Mouse (Mus musculus): Measurements from ENCODE around the gene Ptger4. TPM values are rescaled to one million over a fixed set of nuclear protein-coding genes. Genes with fewer than 3 reads are reported as not detected.

The Ptger4 gene
- total RNA-seq (2014; rRNA removed) (0.09 and 0.40 TPM in 2 replicates), polyA plus RNA-seq (2012; rRNA removed) (0.32 and 0.65 TPM in 2 replicates)

- Histone ChIP-seq H3K27me3 (ENCODE audit: control insufficient read depth, insufficient read depth, low read length) (peaks cover 11% of the 10 kb centered on the region), H3K27ac (replicated peaks; ENCODE audit: insufficient read depth, low read depth, low read length) (no peak within 1 kb of the TSS), H3K4me3 (ENCODE audit: insufficient read depth, low read depth, low read length) (peak within 1 kb of the TSS; percentile 56), H3K79me2 (ENCODE audit: control insufficient read depth, insufficient read depth, low read length) (no peaks in the 10 kb centered on the region), H3K36me3 (ENCODE audit: control insufficient read depth, insufficient read depth, low read length) (no peaks in the 10 kb centered on the region), H3K9ac (ENCODE audit: low read depth, low read length) (peak within 1 kb of the TSS; percentile 19), H3K4me1 (ENCODE audit: control insufficient read depth, insufficient read depth, low read length) (no peaks in the 10 kb centered on the region)
- peak; percentile 31; the same call in 1 of the 2 replicates for TF ChIP-seq POLR2A (IDR thresholded peaks at IDR 0.05; ENCODE audit: extremely low read depth, insufficient read depth, low read length)
- TF ChIP-seq CTCF (IDR thresholded peaks at IDR 0.05; ENCODE audit: low read depth, low read length): no peak
- DNase-seq (ENCODE audit: extremely low read depth, low read depth, low spot score): peak; percentile 27
- 3% methylated on average over 61 of the region's 61 CpGs for WGBS
These were observed at the start of gene Ptger4 for GRCm38 (mm10) chr15:5243959-5244905. Gene Ptger4 (minus strand): TSS chr15:5244187.

- no peaks in the 10 kb centered on the region for H3K27me3 ChIP-seq (ENCODE audit: control insufficient read depth, insufficient read depth, low read length)
- no peak for DNase-seq (ENCODE audit: extremely low read depth, low read depth, low spot score)
- no peak overlapping the region for H3K4me3 ChIP-seq (ENCODE audit: insufficient read depth, low read depth, low read length)
- WGBS: 76% methylated on average over 8 of the region's 8 CpGs
- TF ChIP-seq POLR2A (IDR thresholded peaks at IDR 0.05; ENCODE audit: extremely low read depth, insufficient read depth, low read length) (no peak), CTCF (IDR thresholded peaks at IDR 0.05; ENCODE audit: low read depth, low read length) (no peak)
- no peak overlapping the region for H3K9ac ChIP-seq (ENCODE audit: low read depth, low read length)
- H3K4me1 ChIP-seq (ENCODE audit: control insufficient read depth, insufficient read depth, low read length): no peaks in the 10 kb centered on the region
- no peak overlapping the region for H3K27ac ChIP-seq (replicated peaks; ENCODE audit: insufficient read depth, low read depth, low read length)
- H3K79me2 ChIP-seq (ENCODE audit: control insufficient read depth, insufficient read depth, low read length): no peaks in the 10 kb centered on the region
- no peaks in the 10 kb centered on the region for H3K36me3 ChIP-seq (ENCODE audit: control insufficient read depth, insufficient read depth, low read length)
These were observed 44.4 kb upstream of the Ptger4 start for GRCm38 (mm10) chr15:5288412-5288811.

- no peak for TF ChIP-seq CTCF (IDR thresholded peaks at IDR 0.05; ENCODE audit: low read depth, low read length)
- TF ChIP-seq POLR2A (IDR thresholded peaks at IDR 0.05; ENCODE audit: extremely low read depth, insufficient read depth, low read length): no peak
- H3K27me3 ChIP-seq (ENCODE audit: control insufficient read depth, insufficient read depth, low read length): no peaks in the 10 kb centered on the region
- no peak overlapping the region for H3K9ac ChIP-seq (ENCODE audit: low read depth, low read length)
- H3K27ac ChIP-seq (replicated peaks; ENCODE audit: insufficient read depth, low read depth, low read length): no peak overlapping the region
- 84% methylated on average over 5 of the region's 5 CpGs for WGBS
- no peak overlapping the region for H3K4me3 ChIP-seq (ENCODE audit: insufficient read depth, low read depth, low read length)
- H3K36me3 ChIP-seq (ENCODE audit: control insufficient read depth, insufficient read depth, low read length): no peaks in the 10 kb centered on the region
- no peaks in the 10 kb centered on the region for H3K79me2 ChIP-seq (ENCODE audit: control insufficient read depth, insufficient read depth, low read length)
- no peak for DNase-seq (ENCODE audit: extremely low read depth, low read depth, low spot score)
- H3K4me1 ChIP-seq (ENCODE audit: control insufficient read depth, insufficient read depth, low read length): no peaks in the 10 kb centered on the region
These were observed 43.1 kb upstream of the Ptger4 start for GRCm38 (mm10) chr15:5287072-5287471.

- 85% methylated on average over 2 of the region's 2 CpGs for WGBS
- Histone ChIP-seq H3K27me3 (ENCODE audit: control insufficient read depth, insufficient read depth, low read length) (no peaks in the 10 kb centered on the region), H3K4me1 (ENCODE audit: control insufficient read depth, insufficient read depth, low read length) (no peaks in the 10 kb centered on the region), H3K79me2 (ENCODE audit: control insufficient read depth, insufficient read depth, low read length) (no peaks in the 10 kb centered on the region), H3K27ac (replicated peaks; ENCODE audit: insufficient read depth, low read depth, low read length) (no peak overlapping the region), H3K9ac (ENCODE audit: low read depth, low read length) (no peak overlapping the region), H3K36me3 (ENCODE audit: control insufficient read depth, insufficient read depth, low read length) (no peaks in the 10 kb centered on the region), H3K4me3 (ENCODE audit: insufficient read depth, low read depth, low read length) (no peak overlapping the region)
- TF ChIP-seq CTCF (IDR thresholded peaks at IDR 0.05; ENCODE audit: low read depth, low read length) (no peak), POLR2A (IDR thresholded peaks at IDR 0.05; ENCODE audit: extremely low read depth, insufficient read depth, low read length) (no peak)
- DNase-seq (ENCODE audit: extremely low read depth, low read depth, low spot score): no peak
These were observed 37.3 kb upstream of the Ptger4 start for GRCm38 (mm10) chr15:5281316-5281715.

- no peak for TF ChIP-seq CTCF (IDR thresholded peaks at IDR 0.05; ENCODE audit: low read depth, low read length)
- TF ChIP-seq POLR2A (IDR thresholded peaks at IDR 0.05; ENCODE audit: extremely low read depth, insufficient read depth, low read length): no peak
- Histone ChIP-seq H3K4me1 (ENCODE audit: control insufficient read depth, insufficient read depth, low read length) (no peaks in the 10 kb centered on the region), H3K4me3 (ENCODE audit: insufficient read depth, low read depth, low read length) (no peak overlapping the region), H3K27ac (replicated peaks; ENCODE audit: insufficient read depth, low read depth, low read length) (no peak overlapping the region), H3K36me3 (ENCODE audit: control insufficient read depth, insufficient read depth, low read length) (no peaks in the 10 kb centered on the region), H3K9ac (ENCODE audit: low read depth, low read length) (no peak overlapping the region), H3K27me3 (ENCODE audit: control insufficient read depth, insufficient read depth, low read length) (no peaks in the 10 kb centered on the region), H3K79me2 (ENCODE audit: control insufficient read depth, insufficient read depth, low read length) (no peaks in the 10 kb centered on the region)
- WGBS: 67% methylated on average over 4 of the region's 4 CpGs
- no peak for DNase-seq (ENCODE audit: extremely low read depth, low read depth, low spot score)
These were observed 35.8 kb upstream of the Ptger4 start for GRCm38 (mm10) chr15:5279831-5280230.

GRCm38 (mm10) chr15:5278525-5278924 is 34.5 kb upstream of the Ptger4 start:
- Histone ChIP-seq H3K36me3 (ENCODE audit: control insufficient read depth, insufficient read depth, low read length) (no peaks in the 10 kb centered on the region), H3K27ac (replicated peaks; ENCODE audit: insufficient read depth, low read depth, low read length) (no peak overlapping the region), H3K4me1 (ENCODE audit: control insufficient read depth, insufficient read depth, low read length) (no peaks in the 10 kb centered on the region), H3K27me3 (ENCODE audit: control insufficient read depth, insufficient read depth, low read length) (no peaks in the 10 kb centered on the region), H3K79me2 (ENCODE audit: control insufficient read depth, insufficient read depth, low read length) (no peaks in the 10 kb centered on the region), H3K4me3 (ENCODE audit: insufficient read depth, low read depth, low read length) (no peak overlapping the region), H3K9ac (ENCODE audit: low read depth, low read length) (no peak overlapping the region)
- TF ChIP-seq POLR2A (IDR thresholded peaks at IDR 0.05; ENCODE audit: extremely low read depth, insufficient read depth, low read length) (no peak), CTCF (IDR thresholded peaks at IDR 0.05; ENCODE audit: low read depth, low read length) (no peak)
- no peak for DNase-seq (ENCODE audit: extremely low read depth, low read depth, low spot score)

Measured in liver, adult 2 months (tissue).